Mouse (Mus musculus) intestine, embryonic 15.5 days (tissue): Measurements from ENCODE around the gene Dennd5b. TPM values are rescaled to one million over a fixed set of nuclear protein-coding genes. Genes with fewer than 3 reads are reported as not detected.
"Not testable (repeated sequence)": the region's sequence is repeated elsewhere in the genome, so short reads cannot be mapped to it uniquely, and the experiment has no call there.

ENCODE experiments used
- ATAC-seq: fragments of 200-750 bp; cut with Nextera tagmentation; 2 replicates; pipeline ENCODE4 v1.8.0; 2017; ENCODE audit warnings: moderate TSS enrichment, moderate library complexity
- H3K27ac ChIP-seq: fragments of 300-500 bp; sonication (generic); 2 replicates; pipeline ENCODE4 v1.5.1; 2015; ENCODE audit warnings: mild to moderate bottlenecking, inconsistent platforms
- H3K27me3 ChIP-seq: fragments of 300-500 bp; sonication (generic); replicated peaks from 2 replicates; pipeline ENCODE4 v1.6.1; 2015; ENCODE audit warnings: inconsistent platforms
- H3K36me3 ChIP-seq: fragments of 300-500 bp; sonication (generic); 2 replicates; pipeline ENCODE4 v1.6.1; 2015; ENCODE audit warnings: inconsistent platforms
- H3K4me1 ChIP-seq: fragments of 300-500 bp; sonication (generic); replicated peaks from 2 replicates; pipeline ENCODE4 v1.6.1; 2015; ENCODE audit warnings: inconsistent platforms
- H3K4me2 ChIP-seq: fragments of 300-500 bp; sonication (generic); replicated peaks from 2 replicates; pipeline ENCODE4 v1.6.1; 2015; ENCODE audit warnings: mild to moderate bottlenecking, inconsistent platforms
- H3K4me3 ChIP-seq: fragments of 300-500 bp; sonication (generic); replicated peaks from 2 replicates; pipeline ENCODE4 v1.5.1; 2015; ENCODE audit warnings: inconsistent platforms
- H3K9ac ChIP-seq: fragments of 300-500 bp; sonication (generic); 2 replicates; pipeline ENCODE4 v1.6.1; 2015; ENCODE audit warnings: inconsistent platforms
- H3K9me3 ChIP-seq: fragments of 300-500 bp; sonication (generic); 2 replicates; pipeline ENCODE4 v1.6.1; 2016; ENCODE audit warnings: inconsistent platforms
- WGBS: fragments of 180-500 bp; shearing (Covaris S2); methylation state at CpG from one replicate; pipeline ENCODE4 v1.1.7; 2015; 5-methylcytosine and 5-hydroxymethylcytosine counted together
- polyA plus RNA-seq: library from polyadenylated mRNA; unstranded; fragments of >200 nt; fragmentation: Nextera tagmentation; extraction: Ambion mirVana; gene quantifications from 2 replicates; pipeline ENCODE4 v1.2.1, GENCODE M21; 2015

Gene Dennd5b
- polyA plus RNA-seq, 1 experiment from 2014 or later = 9.7 TPM

DNA sequence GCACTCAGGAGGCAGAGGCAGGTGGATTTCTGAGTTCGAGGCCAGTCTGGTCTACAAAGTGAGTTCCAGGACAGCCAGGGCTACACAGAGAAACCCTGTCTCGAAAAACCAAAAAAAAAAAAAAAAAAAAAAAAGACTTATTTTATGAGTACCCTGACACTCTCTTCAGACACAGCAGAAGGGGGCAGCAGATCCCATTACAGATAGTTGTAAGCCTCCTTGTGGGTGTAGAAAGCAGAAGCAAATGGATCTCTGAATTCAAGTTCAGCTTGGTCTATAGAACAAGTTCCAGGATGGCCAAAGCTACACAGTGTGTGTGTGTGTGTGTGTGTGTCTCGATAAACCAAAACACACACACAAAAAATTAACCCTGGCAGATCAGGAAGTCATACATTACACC, 161.1 kb downstream of the Dennd5b start:
- not testable (repeated sequence) for H3K27ac ChIP-seq, H3K4me3 ChIP-seq, H3K9me3 ChIP-seq, ATAC-seq, H3K9ac ChIP-seq, H3K27me3 ChIP-seq, H3K4me2 ChIP-seq, H3K36me3 ChIP-seq, H3K4me1 ChIP-seq
- WGBS = 80% methylated on average over 2 of the region's 3 CpGs

Other genes with a start within 250 kb of the Dennd5b start
- gene Caprin2, start 205.4 kb downstream of the Dennd5b start, polyA plus RNA-seq = 13.9 and 14.4 TPM in 2 replicates
- gene Sinhcaf, start 155.2 kb downstream of the Dennd5b start, polyA plus RNA-seq = 96.9 and 106 TPM in 2 replicates
- not detected in 2 replicates for gene Gm10203, start 28.5 kb upstream of the Dennd5b start, polyA plus RNA-seq
- gene Etfbkmt, start 38.2 kb upstream of the Dennd5b start, polyA plus RNA-seq = 17.0 and 17.6 TPM in 2 replicates
- 23.3 and 25.5 TPM in 2 replicates for gene Amn1, start 87.0 kb upstream of the Dennd5b start, polyA plus RNA-seq
- 33.9 and 39.5 TPM in 2 replicates for gene Resf1, start 207.7 kb upstream of the Dennd5b start, polyA plus RNA-seq